ENCODE assay signal across 9 mouse cellular contexts in genomic region chr7:24907211-24907748, GRCm38 (mm10). TPM values are rescaled to one million over a fixed set of nuclear protein-coding genes. Genes with fewer than 3 reads are reported as not detected.
DNase-seq lines count a peak whose midpoint lies in the region; ATAC-seq and TF ChIP-seq lines count a peak whose summit lies in the region.
"Had no signal": no experiment of that assay in that cellular context is flagged by ENCODE, and none has a peak within 500 bp of the region (broad histone marks: within the 10 kb centered on the region; RNA-seq: fewer than 3 reads in every experiment).

No protein-coding gene starts in this region.

- no peak overlapping the region for H3K4me3 ChIP-seq in midbrain, postnatal 0 days (ENCODE audit: low read depth, low read length)
- no peak overlapping the region for H3K4me3 ChIP-seq in midbrain, embryonic 13.5 days (replicated peaks)
- H3K4me3 ChIP-seq in forebrain, postnatal 0 days (ENCODE audit: low read depth, low read length): no peak overlapping the region
- peak overlapping the region; percentile 16 for H3K4me3 ChIP-seq in lung, embryonic 15.5 days
- peak overlapping the region; percentile 53 for H3K4me3 ChIP-seq in thymus, adult 2 months (ENCODE audit: control insufficient read depth, insufficient read depth, low read length)

- TF ChIP-seq CTCF in midbrain, postnatal 0 days (IDR thresholded peaks at IDR 0.05): peak; percentile 20
- 0 out of 2 replicates have a peak, but pooled peaks have one; percentile 20 for TF ChIP-seq CTCF in forebrain, postnatal 0 days (IDR thresholded peaks at IDR 0.05; ENCODE audit: low read depth)
- 0 out of 2 replicates have a peak, but pooled peaks have one; percentile 41 for TF ChIP-seq CTCF in thymus, adult 2 months (IDR thresholded peaks at IDR 0.05; ENCODE audit: borderline replicate concordance, control insufficient read depth, extremely low read depth, insufficient read depth, low read length, poor library complexity)

- no peaks in the 10 kb centered on the region; the same call in 1 of the 2 replicates for H3K4me1 ChIP-seq in midbrain, postnatal 0 days (ENCODE audit: insufficient read depth, low read length)
- H3K4me1 ChIP-seq in midbrain, embryonic 13.5 days (replicated peaks): peaks cover 42% of the 10 kb centered on the region
- 0 out of 2 replicates have a peak, but pooled peaks cover 12% of the 10 kb centered on the region for H3K4me1 ChIP-seq in forebrain, postnatal 0 days (ENCODE audit: insufficient read depth)
- peaks cover 43% of the 10 kb centered on the region for H3K4me1 ChIP-seq in lung, embryonic 15.5 days
- H3K4me1 ChIP-seq in thymus, adult 2 months (replicated peaks; ENCODE audit: control insufficient read depth, insufficient read depth, low read length): peaks cover 32% of the 10 kb centered on the region

- no peaks in the 10 kb centered on the region for H3K9me3 ChIP-seq in midbrain, postnatal 0 days (ENCODE audit: low read length)
- H3K9me3 ChIP-seq in midbrain, embryonic 13.5 days: no peaks in the 10 kb centered on the region
- no peaks in the 10 kb centered on the region for H3K9me3 ChIP-seq in forebrain, postnatal 0 days (ENCODE audit: low read length)
- no peaks in the 10 kb centered on the region for H3K9me3 ChIP-seq in lung, embryonic 15.5 days

- H3K27me3 ChIP-seq in midbrain, postnatal 0 days (ENCODE audit: insufficient read depth, low read length): no peaks in the 10 kb centered on the region
- H3K27me3 ChIP-seq in midbrain, embryonic 13.5 days: no peaks in the 10 kb centered on the region
- H3K27me3 ChIP-seq in forebrain, postnatal 0 days (ENCODE audit: insufficient read depth, low read length): no peaks in the 10 kb centered on the region
- H3K27me3 ChIP-seq in lung, embryonic 15.5 days: no peaks in the 10 kb centered on the region
- H3K27me3 ChIP-seq in thymus, adult 2 months (ENCODE audit: control insufficient read depth, insufficient read depth, low read length): no peaks in the 10 kb centered on the region

- DNase-seq in midbrain, postnatal 0 days (ENCODE audit: low spot score): no peak
- DNase-seq in forebrain, postnatal 0 days: no peak
- peak; percentile 84 for DNase-seq in thymus, adult 2 months
- no peak for DNase-seq in left cerebral cortex, adult 18-20 months (ENCODE audit: low spot score in 2 of 2)
- no peak for DNase-seq in right cerebral cortex, postnatal 10 days (ENCODE audit: low spot score in 2 of 2)

- WGBS in midbrain, postnatal 0 days: 39% methylated on average over 13 of the region's 13 CpGs
- WGBS in midbrain, embryonic 13.5 days: 41% methylated on average over 13 of the region's 13 CpGs
- WGBS in forebrain, postnatal 0 days: 35% methylated on average over 13 of the region's 13 CpGs
- WGBS in lung, embryonic 15.5 days: 26% methylated on average over 13 of the region's 13 CpGs
- 3% methylated on average over 13 of the region's 13 CpGs for WGBS in thymus, adult 2 months

- peaks cover 24% of the 10 kb centered on the region for H3K36me3 ChIP-seq in midbrain, postnatal 0 days (ENCODE audit: insufficient read depth, low read length)
- peaks cover 29% of the 10 kb centered on the region for H3K36me3 ChIP-seq in midbrain, embryonic 13.5 days
- peaks cover 30% of the 10 kb centered on the region; the same call in 1 of the 2 replicates for H3K36me3 ChIP-seq in forebrain, postnatal 0 days (ENCODE audit: insufficient read depth)
- H3K36me3 ChIP-seq in lung, embryonic 15.5 days: peaks cover 32% of the 10 kb centered on the region; the same call in 1 of the 2 replicates
- H3K36me3 ChIP-seq in thymus, adult 2 months (ENCODE audit: control insufficient read depth, insufficient read depth, low read length): peaks cover 31% of the 10 kb centered on the region

- no peak for ATAC-seq in midbrain, postnatal 0 days (ENCODE audit: low FRiP score)
- no peak for ATAC-seq in midbrain, embryonic 13.5 days
- ATAC-seq in forebrain, postnatal 0 days: no peak
- ATAC-seq in lung, embryonic 15.5 days (ENCODE audit: borderline replicate concordance, extremely low read depth, low FRiP score, low TSS enrichment): no peak
- ATAC-seq in megakaryocyte-erythroid progenitor cell, adult 5-6 weeks (replicated peaks; ENCODE audit: low FRiP score, low TSS enrichment, poor library complexity, severe bottlenecking): no peak

- H3K27ac ChIP-seq in midbrain, postnatal 0 days (ENCODE audit: low read depth, low read length): no peak overlapping the region
- H3K27ac ChIP-seq in midbrain, embryonic 13.5 days: no peak overlapping the region
- H3K27ac ChIP-seq in forebrain, postnatal 0 days (ENCODE audit: low read depth, low read length): no peak overlapping the region
- peak overlapping the region; percentile 46 for H3K27ac ChIP-seq in lung, embryonic 15.5 days
- H3K27ac ChIP-seq in thymus, adult 2 months (ENCODE audit: control insufficient read depth, insufficient read depth, low read length): peak overlapping the region; percentile 97

- peak overlapping the region; percentile 29; the same call in 1 of the 2 replicates for H3K9ac ChIP-seq in midbrain, postnatal 0 days (replicated peaks; ENCODE audit: low read length, poor library complexity, severe bottlenecking)
- no peak overlapping the region; the same call in 1 of the 2 replicates for H3K9ac ChIP-seq in midbrain, embryonic 13.5 days (replicated peaks)
- H3K9ac ChIP-seq in forebrain, postnatal 0 days: no peak overlapping the region
- H3K9ac ChIP-seq in lung, embryonic 15.5 days: no peak overlapping the region; the same call in 1 of the 2 replicates

- TF ChIP-seq POLR2A in thymus, adult 2 months (IDR thresholded peaks at IDR 0.05; ENCODE audit: control insufficient read depth, extremely low read depth, insufficient read depth, low read length, poor library complexity): 0 out of 2 replicates have a peak, but pooled peaks have one; percentile 39

- H3K4me2 ChIP-seq in midbrain, postnatal 0 days (ENCODE audit: low read depth, low read length, poor library complexity, severe bottlenecking): no peak overlapping the region
- no peak overlapping the region for H3K4me2 ChIP-seq in midbrain, embryonic 13.5 days (replicated peaks)
- H3K4me2 ChIP-seq in forebrain, postnatal 0 days (ENCODE audit: low read depth): no peak overlapping the region
- peak overlapping the region; percentile 41 for H3K4me2 ChIP-seq in lung, embryonic 15.5 days

RNA-seq across cellular contexts. Expression of gene Arhgef1, which starts 4.6 kb away (rescaled TPM):
- total RNA-seq in midbrain, postnatal 0 days (2014; rRNA removed): 19.1 and 27.5 TPM in 2 replicates
- 29.0 and 33.0 TPM in 2 replicates for polyA plus RNA-seq in midbrain, postnatal 0 days (2015; fragmentation: Nextera tagmentation; extraction: Ambion mirVana)
- 46.7 and 59.2 TPM in 2 replicates for polyA plus RNA-seq in midbrain, embryonic 13.5 days (2015; fragmentation: Nextera tagmentation; extraction: Ambion mirVana)
- 24.5 and 30.3 TPM in 2 replicates for total RNA-seq in forebrain, postnatal 0 days (2014; rRNA removed)
- polyA plus RNA-seq in forebrain, postnatal 0 days (2015; fragmentation: Nextera tagmentation; extraction: Ambion mirVana): 16.7 and 26.8 TPM in 2 replicates
- 115 and 128 TPM in 2 replicates for polyA plus RNA-seq in lung, embryonic 15.5 days (2015; fragmentation: Nextera tagmentation; extraction: Ambion mirVana)
- polyA plus RNA-seq in thymus, adult 2 months (2012; rRNA removed): 1,726 and 1,877 TPM in 2 replicates
- 10 to 100 TPM; 57.1 to 74.1 TPM for total RNA-seq in left cerebral cortex, adult 18-20 months (2021)
- 104 and 120 TPM in 2 replicates for total RNA-seq in megakaryocyte-erythroid progenitor cell, adult 5-6 weeks (2014; fragmentation: Nextera tagmentation)
- 21.9 and 32.8 TPM in 2 replicates for total RNA-seq in megakaryocyte-erythroid progenitor cell, adult 5-6 weeks (2017)

RNA-seq across cellular contexts. Expression of gene Cd79a, which starts 10.1 kb away (rescaled TPM):
- total RNA-seq in midbrain, postnatal 0 days (2014; rRNA removed): 0.27 and 0.42 TPM in 2 replicates
- polyA plus RNA-seq in midbrain, postnatal 0 days (2015; fragmentation: Nextera tagmentation; extraction: Ambion mirVana): 0.82 and 0.85 TPM in 2 replicates
- 0.35 and 0.40 TPM in 2 replicates for polyA plus RNA-seq in midbrain, embryonic 13.5 days (2015; fragmentation: Nextera tagmentation; extraction: Ambion mirVana)
- total RNA-seq in forebrain, postnatal 0 days (2014; rRNA removed): 0.15 and 0.33 TPM in 2 replicates
- polyA plus RNA-seq in forebrain, postnatal 0 days (2015; fragmentation: Nextera tagmentation; extraction: Ambion mirVana): 0.47 and 0.54 TPM in 2 replicates
- 0.25 and 0.52 TPM in 2 replicates for polyA plus RNA-seq in lung, embryonic 15.5 days (2015; fragmentation: Nextera tagmentation; extraction: Ambion mirVana)
- polyA plus RNA-seq in thymus, adult 2 months (2012; rRNA removed): 38.2 and 44.0 TPM in 2 replicates
- under 1 TPM; 0.30 to 0.77 TPM for total RNA-seq in left cerebral cortex, adult 18-20 months (2021)
- 1.5 and 29.5 TPM in 2 replicates for total RNA-seq in megakaryocyte-erythroid progenitor cell, adult 5-6 weeks (2014; fragmentation: Nextera tagmentation)
- 4.4 TPM in 1 of 2 replicates, not detected in the other for total RNA-seq in megakaryocyte-erythroid progenitor cell, adult 5-6 weeks (2017)

RNA-seq across cellular contexts. Expression of gene Rps19, which starts 23.1 kb away (rescaled TPM):
- total RNA-seq in midbrain, postnatal 0 days (2014; rRNA removed): 364 and 448 TPM in 2 replicates
- polyA plus RNA-seq in midbrain, postnatal 0 days (2015; fragmentation: Nextera tagmentation; extraction: Ambion mirVana): 1,202 and 1,286 TPM in 2 replicates
- polyA plus RNA-seq in midbrain, embryonic 13.5 days (2015; fragmentation: Nextera tagmentation; extraction: Ambion mirVana): 1,308 and 1,443 TPM in 2 replicates
- total RNA-seq in forebrain, postnatal 0 days (2014; rRNA removed): 581 and 723 TPM in 2 replicates
- 1,350 and 1,888 TPM in 2 replicates for polyA plus RNA-seq in forebrain, postnatal 0 days (2015; fragmentation: Nextera tagmentation; extraction: Ambion mirVana)
- polyA plus RNA-seq in lung, embryonic 15.5 days (2015; fragmentation: Nextera tagmentation; extraction: Ambion mirVana): 2,408 and 2,762 TPM in 2 replicates
- 543 and 698 TPM in 2 replicates for polyA plus RNA-seq in thymus, adult 2 months (2012; rRNA removed)
- total RNA-seq in left cerebral cortex, adult 18-20 months (2021): 100 to 1,000 TPM; 511 to 584 TPM
- 4,961 and 5,532 TPM in 2 replicates for total RNA-seq in megakaryocyte-erythroid progenitor cell, adult 5-6 weeks (2014; fragmentation: Nextera tagmentation)
- 979 and 1,008 TPM in 2 replicates for total RNA-seq in megakaryocyte-erythroid progenitor cell, adult 5-6 weeks (2017)

RNA-seq across cellular contexts. Expression of gene Gm4881, which starts 37.0 kb away (rescaled TPM):
- 6.4 and 9.0 TPM in 2 replicates for total RNA-seq in midbrain, postnatal 0 days (2014; rRNA removed)
- 3.8 and 4.2 TPM in 2 replicates for polyA plus RNA-seq in midbrain, postnatal 0 days (2015; fragmentation: Nextera tagmentation; extraction: Ambion mirVana)
- polyA plus RNA-seq in midbrain, embryonic 13.5 days (2015; fragmentation: Nextera tagmentation; extraction: Ambion mirVana): 5.7 and 6.4 TPM in 2 replicates
- total RNA-seq in forebrain, postnatal 0 days (2014; rRNA removed): 0.54 and 2.1 TPM in 2 replicates
- 0.33 and 0.97 TPM in 2 replicates for polyA plus RNA-seq in forebrain, postnatal 0 days (2015; fragmentation: Nextera tagmentation; extraction: Ambion mirVana)
- polyA plus RNA-seq in lung, embryonic 15.5 days (2015; fragmentation: Nextera tagmentation; extraction: Ambion mirVana): not detected in 2 replicates
- polyA plus RNA-seq in thymus, adult 2 months (2012; rRNA removed): 0.31 TPM in 1 of 2 replicates, not detected in the other
- total RNA-seq in left cerebral cortex, adult 18-20 months (2021): not detected
- total RNA-seq in megakaryocyte-erythroid progenitor cell, adult 5-6 weeks (2014; fragmentation: Nextera tagmentation): not detected in 2 replicates
- total RNA-seq in megakaryocyte-erythroid progenitor cell, adult 5-6 weeks (2017): not detected in 2 replicates
- polyA plus RNA-seq: cortical plate, adult 2 months had no signal

RNA-seq across cellular contexts. Expression of gene Dmrtc2, which starts 37.4 kb away (rescaled TPM):
- total RNA-seq in midbrain, postnatal 0 days (2014; rRNA removed): 0.11 TPM in 1 of 2 replicates, not detected in the other
- 0.31 and 0.70 TPM in 2 replicates for polyA plus RNA-seq in midbrain, postnatal 0 days (2015; fragmentation: Nextera tagmentation; extraction: Ambion mirVana)
- not detected in 2 replicates for polyA plus RNA-seq in midbrain, embryonic 13.5 days (2015; fragmentation: Nextera tagmentation; extraction: Ambion mirVana)
- 0.08 TPM in 1 of 2 replicates, not detected in the other for total RNA-seq in forebrain, postnatal 0 days (2014; rRNA removed)
- polyA plus RNA-seq in forebrain, postnatal 0 days (2015; fragmentation: Nextera tagmentation; extraction: Ambion mirVana): 0.23 and 0.28 TPM in 2 replicates
- polyA plus RNA-seq in lung, embryonic 15.5 days (2015; fragmentation: Nextera tagmentation; extraction: Ambion mirVana): not detected in 2 replicates
- polyA plus RNA-seq in thymus, adult 2 months (2012; rRNA removed): not detected in 2 replicates
- total RNA-seq in left cerebral cortex, adult 18-20 months (2021): not detected
- total RNA-seq in megakaryocyte-erythroid progenitor cell, adult 5-6 weeks (2014; fragmentation: Nextera tagmentation): not detected in 2 replicates
- total RNA-seq in megakaryocyte-erythroid progenitor cell, adult 5-6 weeks (2017): not detected in 2 replicates
- polyA plus RNA-seq: cortical plate, adult 2 months had no signal

Comparison
In these comparisons a context has a peak if more than half of its experiments do, and no peak if none do; other contexts are left out.
1. H3K27ac ChIP-seq: peak in lung, embryonic 15.5 days (single experiment) and thymus, adult 2 months (single experiment); none in midbrain, postnatal 0 days (single experiment), midbrain, embryonic 13.5 days (single experiment) and forebrain, postnatal 0 days (single experiment).
2. H3K4me3 ChIP-seq: peak in lung, embryonic 15.5 days (single experiment) and thymus, adult 2 months (single experiment); none in midbrain, postnatal 0 days (single experiment), midbrain, embryonic 13.5 days (single experiment) and forebrain, postnatal 0 days (single experiment).
3. RNA of gene Arhgef1, which starts 4.6 kb away (polyA plus RNA-seq): 1,726 to 1,877 TPM in thymus, adult 2 months; 115 to 128 TPM in lung, embryonic 15.5 days, 46.7 to 59.2 TPM in midbrain, embryonic 13.5 days, 29.0 to 33.0 TPM in midbrain, postnatal 0 days and 16.7 to 26.8 TPM in forebrain, postnatal 0 days; every median in the first group is over 10 times any median in the second.
4. RNA of gene Cd79a, which starts 10.1 kb away (polyA plus RNA-seq): 38.2 to 44.0 TPM in thymus, adult 2 months; 0.82 to 0.85 TPM in midbrain, postnatal 0 days, 0.25 to 0.52 TPM in lung, embryonic 15.5 days, 0.47 to 0.54 TPM in forebrain, postnatal 0 days and 0.35 to 0.40 TPM in midbrain, embryonic 13.5 days; every median in the first group is over 10 times any median in the second.
5. Peak in every context shown above with its lines, with median percentiles within 50 percentile points of each other: CTCF ChIP-seq.